Mouse (Mus musculus) heart, adult 11 months (tissue): ENCODE results near the gene Olfr67.
"Not testable (repeated sequence)": the region's sequence is repeated elsewhere in the genome, so short reads cannot be mapped to it uniquely, and the experiment has no call there.

Source experiments
- DNase-seq: peaks from one replicate; pipeline ENCODE4 v3.0.0; 2022

Gene Olfr67

DNA sequence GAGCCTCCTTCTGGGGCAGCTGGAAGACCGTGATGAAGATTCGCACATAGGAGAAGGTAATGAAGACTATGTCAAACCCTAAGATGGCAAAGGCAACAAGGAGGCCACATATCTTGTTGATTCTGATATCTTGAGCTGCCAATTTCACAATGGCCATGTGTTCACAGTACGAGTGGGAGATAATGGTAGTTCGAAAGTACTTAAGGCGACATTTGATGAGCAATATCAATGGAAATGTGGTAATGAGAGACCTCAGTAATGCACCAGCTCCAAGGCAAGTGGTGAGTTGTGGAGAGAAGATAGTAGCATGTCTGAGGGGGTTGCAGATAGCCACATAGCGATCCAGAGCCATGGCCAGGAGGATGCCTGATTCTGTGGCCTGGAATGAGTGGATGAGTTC, 23.9 kb downstream of the Olfr67 start:
- DNase-seq = not testable (repeated sequence)

DNA sequence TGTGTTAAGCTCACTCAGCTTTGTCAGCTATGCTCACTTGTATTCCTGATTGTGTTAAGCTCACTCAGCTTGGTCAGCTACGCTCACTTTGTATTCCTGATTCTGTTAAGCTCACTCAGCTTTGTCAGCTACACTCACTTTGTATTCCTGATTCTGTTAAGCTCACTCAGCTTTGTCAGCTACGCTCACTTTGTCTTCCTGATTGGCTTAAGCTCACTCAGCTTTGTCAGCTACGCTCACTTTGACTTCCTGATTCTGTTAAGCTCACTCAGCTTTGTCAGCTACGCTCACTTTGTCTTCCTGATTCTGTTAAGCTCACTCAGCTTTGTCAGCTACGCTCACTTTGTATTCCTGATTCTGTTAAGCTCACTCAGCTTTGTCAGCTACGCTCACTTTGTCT, 29.4 kb downstream of the Olfr67 start:
- not testable (repeated sequence) for DNase-seq

DNA sequence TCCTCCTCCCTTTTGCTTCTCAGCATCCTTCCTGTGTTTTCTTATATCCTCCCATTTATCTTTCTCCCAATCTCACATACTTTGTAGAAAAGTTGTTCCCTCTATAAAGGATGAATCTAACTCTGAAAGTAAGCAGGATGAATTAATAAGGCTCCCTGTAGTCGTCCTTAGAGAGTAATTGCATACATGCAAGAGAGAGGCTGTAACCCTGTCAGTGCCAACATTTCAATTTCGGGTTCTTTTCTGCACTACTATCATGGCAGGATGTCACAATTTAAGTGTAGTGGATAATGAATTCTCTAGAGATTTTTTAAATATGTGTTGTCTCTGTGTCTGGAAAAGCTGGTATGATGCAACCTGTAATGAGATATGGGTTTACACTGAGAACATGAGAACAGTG, 34.4 kb downstream of the Olfr67 start, which contains the start of gene Olfr630:
Olfr630 (minus strand) TSS at position 101 of the 400 bp plus-strand sequence.
- no peak for DNase-seq

DNA sequence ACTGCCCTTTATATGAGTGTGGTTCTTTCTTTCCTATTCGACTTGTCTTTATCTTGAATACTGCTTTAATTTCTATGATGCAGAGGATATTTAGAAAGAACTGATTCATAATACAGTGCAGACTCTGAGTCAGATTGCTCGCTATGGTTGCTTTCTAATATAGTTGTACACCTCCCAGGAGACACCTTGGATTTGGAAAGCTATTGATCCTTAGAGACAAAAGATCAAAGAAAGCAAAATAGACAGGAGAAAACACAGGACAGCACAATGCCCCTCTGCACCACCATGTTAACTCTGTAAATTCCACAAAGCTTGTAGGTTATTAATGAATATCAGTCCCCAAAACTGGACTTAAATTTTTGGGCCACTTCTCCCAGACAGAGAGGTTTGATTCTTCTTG, 46.8 kb downstream of the Olfr67 start, which contains the start of gene Olfr629:
Olfr629 (minus strand) TSS at position 101 of the 400 bp plus-strand sequence.
- no peak for DNase-seq
